Mouse (Mus musculus): ENCODE data around the gene E2f8.

DNA sequence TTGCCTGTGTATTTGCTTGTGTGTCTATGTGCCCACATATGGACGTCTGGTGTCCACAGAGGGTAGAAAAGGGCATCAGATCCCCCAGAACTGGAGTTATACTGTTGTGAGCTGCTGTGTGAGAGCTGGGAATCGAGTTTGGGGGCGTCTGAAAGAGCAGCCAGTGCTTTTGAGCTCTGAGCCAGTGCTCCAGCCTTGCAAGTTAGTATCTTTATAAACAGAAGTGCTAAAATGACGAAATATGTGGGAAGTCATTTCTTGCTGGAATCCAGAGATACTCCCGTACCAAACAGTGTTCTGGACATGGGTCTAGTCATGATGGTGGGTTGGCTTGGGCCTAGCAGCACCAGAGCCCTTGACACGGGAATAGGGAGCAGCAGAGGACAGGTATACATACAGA lies 13.4 kb upstream of the E2f8 start:
- no peak for TF ChIP-seq ZNF384 (IDR thresholded peaks at IDR 0.05; ENCODE audit: low read depth, low read length)
- no peak for TF ChIP-seq CHD2 (IDR thresholded peaks at IDR 0.05; ENCODE audit: low read depth, low read length)
- TF ChIP-seq ZC3H11A (IDR thresholded peaks at IDR 0.05; ENCODE audit: borderline replicate concordance, low read depth, low read length) = no peak
